Comparison of ENCODE assay signal across 20 mouse cellular contexts in the genomic region with DNA sequence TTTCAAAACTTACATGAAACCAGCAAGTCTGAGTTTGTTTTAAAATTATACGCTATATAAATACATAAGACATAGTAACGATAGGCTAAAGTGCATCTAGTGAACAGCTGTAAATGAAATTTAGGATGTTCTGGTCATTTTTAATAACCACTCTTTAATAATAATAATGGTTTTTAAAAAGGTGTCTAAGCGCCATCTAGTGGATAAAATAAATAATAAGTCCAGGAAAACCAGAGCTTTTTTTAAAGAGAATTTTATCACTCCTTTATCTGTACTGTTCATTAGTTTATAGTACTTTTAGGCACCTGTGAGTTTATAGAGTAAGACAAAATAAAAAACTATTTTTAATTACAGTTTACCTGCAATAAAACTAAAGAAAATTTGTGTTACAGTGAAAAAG. TPM values are rescaled to one million over a fixed set of nuclear protein-coding genes. Genes with fewer than 3 reads are reported as not detected.
DNase-seq lines count a peak whose midpoint lies in the region; ATAC-seq and TF ChIP-seq lines count a peak whose summit lies in the region.
"Had no signal": no experiment of that assay in that cellular context is flagged by ENCODE, and none has a peak within 500 bp of the region (broad histone marks: within the 10 kb centered on the region; RNA-seq: fewer than 3 reads in every experiment).

No protein-coding gene starts in this region.

- H3K4me3 ChIP-seq in forebrain, embryonic 14.5 days (ENCODE audit: low read depth, low read length), result no peak overlapping the region
- H3K4me3 ChIP-seq in forebrain, embryonic 11.5 days (ENCODE audit: low read depth, low read length), result no peak overlapping the region
- no peak overlapping the region for H3K4me3 ChIP-seq in left cerebral cortex, adult 2 months
- H3K4me3 ChIP-seq: embryonic facial prominence, embryonic 15.5 days; forebrain, embryonic 13.5 days; heart, embryonic 10.5 days; limb, embryonic 12.5 days; lung, embryonic 15.5 days; midbrain, embryonic 12.5 days; stomach, embryonic 15.5 days had no signal

- DNase-seq in forebrain, embryonic 14.5 days (ENCODE audit: low spot score), result peak; percentile 20
- no peak for DNase-seq in forebrain, embryonic 11.5 days (ENCODE audit: low spot score)
- DNase-seq in left cerebral cortex, adult 2 months (ENCODE audit: extremely low spot score in 1 of 2, low spot score in 2 of 2), result no peak
- DNase-seq in left cerebral cortex, postnatal 25 days (ENCODE audit: low spot score in 2 of 2), result no peak
- DNase-seq in 416B (ENCODE audit: low read depth) (peak; percentile 18), adipocyte (ENCODE audit: low spot score) (peak; percentile 12)
- DNase-seq in urinary bladder, postnatal 36 days (ENCODE audit: low spot score in 2 of 2), result no peak
- DNase-seq: cerebellum, postnatal 10 days; gastrocnemius, postnatal 10 days; heart, postnatal 4 days; kidney, adult 11 months; kidney, postnatal 4 days; thymus, postnatal 25 days had no signal

- H3K4me1 ChIP-seq in forebrain, embryonic 14.5 days (ENCODE audit: control insufficient read depth, insufficient read depth, low read length), result no peaks in the 10 kb centered on the region
- no peaks in the 10 kb centered on the region for H3K4me1 ChIP-seq in forebrain, embryonic 11.5 days (replicated peaks; ENCODE audit: control insufficient read depth, insufficient read depth, low read length)
- H3K4me1 ChIP-seq: embryonic facial prominence, embryonic 15.5 days; forebrain, embryonic 13.5 days; heart, embryonic 10.5 days; limb, embryonic 12.5 days; lung, embryonic 15.5 days; midbrain, embryonic 12.5 days; stomach, embryonic 15.5 days had no signal

- H3K27me3 ChIP-seq in forebrain, embryonic 14.5 days (replicated peaks; ENCODE audit: control insufficient read depth, insufficient read depth, low read length), result no peaks in the 10 kb centered on the region
- no peaks in the 10 kb centered on the region for H3K27me3 ChIP-seq in forebrain, embryonic 11.5 days (ENCODE audit: control insufficient read depth, insufficient read depth, low read length)
- H3K27me3 ChIP-seq: embryonic facial prominence, embryonic 15.5 days; forebrain, embryonic 13.5 days; limb, embryonic 12.5 days; lung, embryonic 15.5 days; midbrain, embryonic 12.5 days; stomach, embryonic 15.5 days had no signal

- intact Hi-C loops in left cerebral cortex, adult 2 months (cut with DNase I), result loop anchor here (5.0 kb wide), 1 partner anchor 180 kb away; no protein-coding TSS in a partner anchor
- intact Hi-C loops in left cerebral cortex, postnatal 25 days (cut with DNase I), result loop anchor here (5.0 kb wide), 1 partner anchor 180 kb away; no protein-coding TSS in a partner anchor

- H3K9ac ChIP-seq in forebrain, embryonic 14.5 days (ENCODE audit: low read length), result no peak overlapping the region
- no peak overlapping the region for H3K9ac ChIP-seq in forebrain, embryonic 11.5 days (ENCODE audit: low read length)
- H3K9ac ChIP-seq: embryonic facial prominence, embryonic 15.5 days; forebrain, embryonic 13.5 days; limb, embryonic 12.5 days; lung, embryonic 15.5 days; midbrain, embryonic 12.5 days; stomach, embryonic 15.5 days had no signal

- WGBS in forebrain, embryonic 14.5 days, result 66% methylated on average over 3 of the region's 3 CpGs
- 65% methylated on average over 3 of the region's 3 CpGs for WGBS in forebrain, embryonic 11.5 days

- no peak overlapping the region for H3K4me2 ChIP-seq in forebrain, embryonic 14.5 days (ENCODE audit: low read length)
- no peak overlapping the region for H3K4me2 ChIP-seq in forebrain, embryonic 11.5 days (ENCODE audit: low read depth, low read length, severe bottlenecking)
- H3K4me2 ChIP-seq: embryonic facial prominence, embryonic 15.5 days; forebrain, embryonic 13.5 days; limb, embryonic 12.5 days; lung, embryonic 15.5 days; midbrain, embryonic 12.5 days; stomach, embryonic 15.5 days had no signal

- no peak for ATAC-seq in forebrain, embryonic 14.5 days
- no peak for ATAC-seq in forebrain, embryonic 11.5 days (replicated peaks; ENCODE audit: low FRiP score)
- ATAC-seq: forebrain, embryonic 13.5 days had no signal

- H3K27ac ChIP-seq in forebrain, embryonic 14.5 days (ENCODE audit: low read depth, low read length), result no peak overlapping the region
- no peak overlapping the region for H3K27ac ChIP-seq in forebrain, embryonic 11.5 days (ENCODE audit: low read depth, low read length)
- no peak overlapping the region for H3K27ac ChIP-seq in left cerebral cortex, adult 2 months
- H3K27ac ChIP-seq: embryonic facial prominence, embryonic 15.5 days; forebrain, embryonic 13.5 days; heart, embryonic 10.5 days; limb, embryonic 12.5 days; lung, embryonic 15.5 days; midbrain, embryonic 12.5 days; stomach, embryonic 15.5 days had no signal

- H3K36me3 ChIP-seq in forebrain, embryonic 14.5 days (ENCODE audit: control insufficient read depth, insufficient read depth, low read length), result peaks cover 50% of the 10 kb centered on the region
- H3K36me3 ChIP-seq in forebrain, embryonic 11.5 days (ENCODE audit: control insufficient read depth, insufficient read depth, low read length), result peaks cover 2% of the 10 kb centered on the region; the same call in 1 of the 2 replicates

- peak; percentile 66 for TF ChIP-seq CTCF in left cerebral cortex, adult 2 months (IDR thresholded peaks at IDR 0.05)

- no peaks in the 10 kb centered on the region for H3K9me3 ChIP-seq in forebrain, embryonic 14.5 days (replicated peaks; ENCODE audit: control insufficient read depth, low read length)
- no peaks in the 10 kb centered on the region for H3K9me3 ChIP-seq in forebrain, embryonic 11.5 days (ENCODE audit: control insufficient read depth, low read length)
- H3K9me3 ChIP-seq: embryonic facial prominence, embryonic 15.5 days; forebrain, embryonic 13.5 days; heart, embryonic 10.5 days; limb, embryonic 12.5 days; lung, embryonic 15.5 days; midbrain, embryonic 12.5 days; stomach, embryonic 15.5 days had no signal

RNA-seq across cellular contexts. Expression of gene Nckap1, which starts 44.0 kb away (rescaled TPM):
- polyA plus RNA-seq in forebrain, embryonic 14.5 days (2014; fragmentation: Nextera tagmentation; extraction: Ambion mirVana), result 71.3 and 76.9 TPM in 2 replicates
- polyA plus RNA-seq in forebrain, embryonic 11.5 days (2014; fragmentation: Nextera tagmentation; extraction: Ambion mirVana), result 68.0 and 70.9 TPM in 2 replicates
- total RNA-seq in left cerebral cortex, adult 2 months (2021), result 100 to 1,000 TPM; 390 to 416 TPM
- 100 to 1,000 TPM; 415 to 417 TPM for total RNA-seq in left cerebral cortex, postnatal 25 days (2021)

Comparison
In these comparisons a context has a peak if more than half of its experiments do, and no peak if none do; other contexts are left out.
1. DNase-seq: peak in forebrain, embryonic 14.5 days (single experiment), 416B (single experiment) and adipocyte (single experiment); none in forebrain, embryonic 11.5 days (single experiment), left cerebral cortex, adult 2 months (0 of 2), left cerebral cortex, postnatal 25 days (0 of 2) and urinary bladder, postnatal 36 days (0 of 2).